Mouse (Mus musculus) heart, embryonic 11.5 days (tissue): Measurements from ENCODE around the gene Hecw2. TPM values are rescaled to one million over a fixed set of nuclear protein-coding genes. Genes with fewer than 3 reads are reported as not detected.

Experiments
- ATAC-seq: fragments of 200-750 bp; cut with Nextera tagmentation; replicated peaks from 2 replicates; pipeline ENCODE4 v1.8.0; 2017; ENCODE audit warnings: moderate library complexity; ENCODE audit not compliant: insufficient number of reproducible peaks, low FRiP score, low TSS enrichment
- H3K27ac ChIP-seq: fragments of 300-500 bp; sonication (generic); 2 replicates; pipeline ENCODE4 v1.5.1; 2014; ENCODE audit warnings: mild to moderate bottlenecking, low read depth, low read length
- H3K27me3 ChIP-seq: fragments of 300-500 bp; sonication (generic); 2 replicates; pipeline ENCODE4 v1.6.1; 2014; ENCODE audit warnings: mild to moderate bottlenecking, low read length, mixed read lengths; ENCODE audit not compliant: control insufficient read depth, insufficient read depth
- H3K36me3 ChIP-seq: fragments of 300-500 bp; sonication (generic); 2 replicates; pipeline ENCODE4 v1.6.1; 2014; ENCODE audit warnings: mild to moderate bottlenecking, low read length, moderate library complexity, mixed read lengths; ENCODE audit not compliant: control insufficient read depth, insufficient read depth
- H3K4me1 ChIP-seq: fragments of 300-500 bp; sonication (generic); 2 replicates; pipeline ENCODE4 v1.6.1; 2014; ENCODE audit warnings: low read length; ENCODE audit not compliant: control insufficient read depth, insufficient read depth
- H3K4me2 ChIP-seq: fragments of 300-500 bp; sonication (generic); 2 replicates; pipeline ENCODE4 v1.6.1; 2014; ENCODE audit warnings: mild to moderate bottlenecking, moderate library complexity
- H3K4me3 ChIP-seq: fragments of 300-500 bp; sonication (generic); 2 replicates; pipeline ENCODE4 v1.5.1; 2014; ENCODE audit warnings: low read depth, low read length
- H3K9ac ChIP-seq: fragments of 300-500 bp; sonication (generic); 2 replicates; pipeline ENCODE4 v1.6.1; 2014; ENCODE audit warnings: mild to moderate bottlenecking, low read depth, low read length, moderate library complexity
- H3K9me3 ChIP-seq: fragments of 300-500 bp; sonication (generic); replicated peaks from 2 replicates; pipeline ENCODE4 v1.6.1; 2016; ENCODE audit warnings: low read length; ENCODE audit not compliant: control insufficient read depth
- WGBS: fragments of 180-500 bp; shearing (Covaris S2); extraction: QIAGEN DNeasy Blood & Tissue Kit; methylation state at CpG from one replicate; pipeline ENCODE4 v1.1.7; 2014; ENCODE audit not compliant: insufficient replicate concordance; 5-methylcytosine and 5-hydroxymethylcytosine counted together
- polyA plus RNA-seq: library from polyadenylated mRNA; unstranded; fragments of >200 nt; fragmentation: Nextera tagmentation; extraction: Ambion mirVana; gene quantifications from 2 replicates; pipeline ENCODE4 v1.2.1, GENCODE M21; 2014

Gene Hecw2
- polyA plus RNA-seq, 1 experiment from 2014 or later = 6.5 TPM

GRCm38 (mm10) chr1:54039062-54039461, 155.9 kb downstream of the Hecw2 start:
- Histone ChIP-seq H3K4me3 (no peak overlapping the region), H3K9me3 (no peaks in the 10 kb centered on the region), H3K9ac (no peak overlapping the region), H3K27me3 (no peaks in the 10 kb centered on the region), H3K4me2 (no peak overlapping the region), H3K27ac (no peak overlapping the region), H3K36me3 (no peaks in the 10 kb centered on the region), H3K4me1 (peaks cover 4% of the 10 kb centered on the region; the same call in 1 of the 2 replicates)
- 38% methylated on average over 2 of the region's 2 CpGs for WGBS
- ATAC-seq = no peak

DNA sequence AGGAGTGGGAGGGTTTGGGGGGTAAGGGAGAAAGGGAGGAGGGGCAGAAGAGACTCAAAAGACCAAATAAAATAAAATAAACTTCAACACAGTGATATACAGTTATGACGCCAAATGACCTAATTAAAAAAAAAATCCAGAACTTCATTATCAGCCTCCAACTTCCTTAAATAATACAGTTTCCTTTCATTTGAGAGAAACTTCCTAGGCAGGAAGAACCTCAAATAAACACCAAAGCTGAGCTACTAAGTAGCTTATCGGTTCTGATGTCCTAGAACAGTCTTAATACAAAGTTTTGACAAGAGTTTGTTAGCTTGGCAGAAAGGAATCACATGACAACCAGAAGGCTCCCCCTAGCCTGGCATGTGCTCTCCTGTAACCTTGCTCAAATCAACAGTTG, 177.3 kb downstream of the Hecw2 start:
- H3K27me3 ChIP-seq = no peaks in the 10 kb centered on the region
- H3K9me3 ChIP-seq = no peaks in the 10 kb centered on the region
- no peaks in the 10 kb centered on the region for H3K4me1 ChIP-seq
- no peak overlapping the region for H3K27ac ChIP-seq
- no peak overlapping the region for H3K4me2 ChIP-seq
- whole genome bisulfite sequencing = 63% methylated on average over 2 of the region's 2 CpGs
- H3K4me3 ChIP-seq = no peak overlapping the region
- no peaks in the 10 kb centered on the region for H3K36me3 ChIP-seq
- no peak overlapping the region for H3K9ac ChIP-seq
- no peak for ATAC-seq

GRCm38 (mm10) chr1:54015739-54016138, 179.2 kb downstream of the Hecw2 start:
- no peak overlapping the region for H3K9ac ChIP-seq
- H3K27me3 ChIP-seq = no peaks in the 10 kb centered on the region
- H3K9me3 ChIP-seq = no peaks in the 10 kb centered on the region
- H3K4me3 ChIP-seq = no peak overlapping the region
- no peaks in the 10 kb centered on the region for H3K36me3 ChIP-seq
- H3K4me1 ChIP-seq = no peaks in the 10 kb centered on the region
- 57% methylated on average over 4 of the region's 4 CpGs for WGBS
- no peak overlapping the region for H3K27ac ChIP-seq
- no peak overlapping the region for H3K4me2 ChIP-seq
- no peak for ATAC-seq

- WGBS = 60% methylated on average over 3 of the region's 3 CpGs
- Histone ChIP-seq H3K4me3 (no peak overlapping the region), H3K27ac (no peak overlapping the region), H3K36me3 (no peaks in the 10 kb centered on the region), H3K4me2 (no peak overlapping the region), H3K9ac (no peak overlapping the region), H3K27me3 (no peaks in the 10 kb centered on the region), H3K4me1 (peaks cover 4% of the 10 kb centered on the region; the same call in 1 of the 2 replicates), H3K9me3 (no peaks in the 10 kb centered on the region)
- no peak for ATAC-seq
Observed at GRCm38 (mm10) chr1:54012414-54012813, 182.6 kb downstream of the Hecw2 start.

- ATAC-seq = no peak
- Histone ChIP-seq H3K27ac (no peak overlapping the region), H3K9ac (no peak overlapping the region), H3K9me3 (no peaks in the 10 kb centered on the region), H3K27me3 (no peaks in the 10 kb centered on the region), H3K4me2 (no peak overlapping the region), H3K4me3 (no peak overlapping the region), H3K4me1 (peaks cover 16% of the 10 kb centered on the region), H3K36me3 (no peaks in the 10 kb centered on the region)
- 81% methylated on average over 6 of the region's 6 CpGs for WGBS
Observed at GRCm38 (mm10) chr1:54009418-54010064, 185.4 kb downstream of the Hecw2 start.

DNA sequence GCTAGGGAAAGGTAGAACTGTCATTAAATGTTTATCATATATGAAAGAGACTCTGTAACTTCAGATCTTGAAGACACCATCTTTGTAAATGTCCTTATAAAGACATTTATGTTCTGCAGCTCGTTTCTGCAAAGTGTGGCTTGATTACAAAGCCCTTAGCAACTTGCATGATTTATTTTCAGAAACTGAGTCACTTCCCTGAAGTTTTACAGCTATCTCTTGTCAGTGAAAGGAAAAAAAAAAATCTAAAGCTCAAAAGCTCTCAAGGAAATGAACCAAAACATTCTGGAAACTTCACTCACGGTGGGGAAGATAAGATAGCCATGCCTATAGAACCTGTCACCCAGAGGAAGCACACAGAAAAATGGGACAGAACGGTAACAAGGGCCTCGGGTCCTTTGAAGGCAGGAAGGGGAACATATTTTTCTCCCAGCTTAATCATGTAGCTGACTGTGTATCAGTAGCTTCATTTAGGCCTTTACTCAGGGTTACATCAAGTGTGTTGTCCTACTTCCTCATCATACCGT, 189.0 kb downstream of the Hecw2 start:
- Histone ChIP-seq H3K27me3 (no peaks in the 10 kb centered on the region), H3K27ac (peak overlapping the region; percentile 13; the same call in 1 of the 2 replicates), H3K9me3 (no peaks in the 10 kb centered on the region), H3K4me1 (peaks cover 36% of the 10 kb centered on the region), H3K4me2 (no peak overlapping the region), H3K36me3 (no peaks in the 10 kb centered on the region), H3K4me3 (no peak overlapping the region), H3K9ac (no peak overlapping the region)
- WGBS = 16% methylated on average over 5 of the region's 5 CpGs
- ATAC-seq = 0 out of 2 replicates have a peak, but pooled peaks have one; percentile 35

GRCm38 (mm10) chr1:54003288-54003687, 191.7 kb downstream of the Hecw2 start:
- H3K27me3 ChIP-seq = no peaks in the 10 kb centered on the region
- 24% methylated on average over 3 of the region's 3 CpGs for WGBS
- H3K36me3 ChIP-seq = no peaks in the 10 kb centered on the region
- peaks cover 32% of the 10 kb centered on the region for H3K4me1 ChIP-seq
- H3K9me3 ChIP-seq = no peaks in the 10 kb centered on the region
- no peak; the same call in 1 of the 2 replicates for ATAC-seq
- 0 out of 2 replicates have a peak overlapping the region, but pooled peaks have one; percentile 6 for H3K4me2 ChIP-seq
- peak overlapping the region; percentile 58 for H3K27ac ChIP-seq
- H3K4me3 ChIP-seq = no peak overlapping the region
- H3K9ac ChIP-seq = no peak overlapping the region

- no peaks in the 10 kb centered on the region for H3K36me3 ChIP-seq
- H3K4me1 ChIP-seq = peaks cover 32% of the 10 kb centered on the region
- 55% methylated on average over 2 of the region's 2 CpGs for WGBS
- H3K9me3 ChIP-seq = no peaks in the 10 kb centered on the region
- no peak overlapping the region for H3K4me3 ChIP-seq
- H3K27me3 ChIP-seq = no peaks in the 10 kb centered on the region
- no peak overlapping the region for H3K4me2 ChIP-seq
- H3K9ac ChIP-seq = no peak overlapping the region
- peak overlapping the region; percentile 58 for H3K27ac ChIP-seq
- no peak for ATAC-seq
Observed at GRCm38 (mm10) chr1:54002077-54002476, 192.9 kb downstream of the Hecw2 start.

- H3K4me2 ChIP-seq = no peak overlapping the region
- no peaks in the 10 kb centered on the region for H3K36me3 ChIP-seq
- H3K9ac ChIP-seq = no peak overlapping the region
- H3K4me3 ChIP-seq = no peak overlapping the region
- no peak overlapping the region for H3K27ac ChIP-seq
- ATAC-seq = no peak
- peaks cover 6% of the 10 kb centered on the region for H3K4me1 ChIP-seq
- no peaks in the 10 kb centered on the region for H3K27me3 ChIP-seq
- H3K9me3 ChIP-seq = no peaks in the 10 kb centered on the region
- 85% methylated on average over 1 of the region's 1 CpGs for WGBS
Observed at GRCm38 (mm10) chr1:53997239-53997638, 197.7 kb downstream of the Hecw2 start.
